Mouse (Mus musculus) retina, adult 2 months (tissue): ENCODE measurements around the gene Gm28044.
"Not testable (repeated sequence)": the region's sequence is repeated elsewhere in the genome, so short reads cannot be mapped to it uniquely, and the experiment has no call there.

Experiments used
- DNase-seq: peaks from one replicate; pipeline ENCODE4 v3.0.0-alpha.2; 2012; ENCODE audit warnings: low read depth, low spot score

Gene Gm28044

DNA sequence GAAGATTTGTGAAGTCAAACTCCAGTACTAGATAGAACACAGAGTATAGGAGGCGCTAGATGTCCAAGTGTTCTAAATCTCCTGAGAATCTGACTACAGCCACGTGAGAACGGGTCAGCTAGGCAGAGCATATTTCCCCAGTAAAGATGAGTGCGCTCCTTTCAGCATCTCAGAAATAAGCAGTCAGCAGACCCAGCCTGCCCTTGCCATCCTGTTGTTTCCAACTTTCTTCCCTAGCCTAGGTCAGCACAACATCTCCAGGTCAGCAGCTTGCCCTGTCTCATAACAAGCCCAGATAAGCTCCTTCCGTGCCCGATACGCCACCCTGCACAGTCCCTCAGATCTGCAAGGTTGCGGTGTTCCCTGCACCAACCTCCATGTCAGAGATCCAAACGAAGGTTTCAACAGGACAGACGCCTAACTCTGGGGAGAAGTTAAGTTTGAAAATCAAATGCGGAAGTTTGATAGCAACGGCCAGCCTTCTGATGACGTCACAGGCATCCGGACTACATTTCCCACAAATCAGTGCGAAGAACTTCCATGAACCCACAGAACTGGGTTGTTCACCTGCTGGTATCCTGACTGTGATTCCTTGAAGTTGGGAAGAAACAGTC, at the start of gene Gm28044, which contains the start of gene Zfp953:
Gene Gm28044 (minus strand): TSS at position 406 of the 614 bp plus-strand sequence.
Gene Zfp953 (minus strand): TSS at position 475 of the 614 bp plus-strand sequence.
- peak; percentile 84 for DNase-seq

DNA sequence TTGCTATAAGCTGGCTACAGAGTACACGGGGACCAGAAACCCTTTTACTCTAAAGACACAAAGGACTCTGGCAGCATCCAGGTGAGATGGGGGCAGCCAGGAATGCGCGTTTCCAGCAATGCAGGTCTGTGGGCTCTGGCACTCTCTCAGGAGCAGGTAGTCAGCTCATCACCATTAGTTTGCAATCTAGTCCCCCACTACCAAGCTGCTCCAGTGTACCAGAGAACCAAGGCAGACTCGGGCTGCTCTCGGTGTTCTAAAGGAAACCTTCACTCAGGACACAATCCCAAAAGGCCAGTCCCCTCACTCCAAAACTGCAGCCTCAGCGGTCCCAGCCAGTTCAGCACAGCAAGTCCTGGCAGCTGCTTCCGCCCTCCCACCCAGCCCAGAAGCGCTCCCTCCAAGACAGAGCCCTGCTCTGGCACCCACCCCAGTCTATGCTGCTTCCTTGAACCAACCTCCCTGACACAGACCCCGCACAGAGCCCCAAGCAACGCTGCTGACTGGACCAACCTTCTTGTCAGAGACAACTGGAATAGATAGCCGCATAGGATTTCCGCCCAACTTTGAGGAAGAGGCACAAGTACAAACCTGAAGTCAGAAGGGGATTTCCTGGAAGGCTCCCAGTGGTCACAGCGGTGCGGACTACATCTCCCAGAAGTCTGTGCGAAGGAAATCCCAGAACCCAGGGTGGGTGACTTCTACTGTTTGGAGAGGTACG, 39.0 kb upstream of the Gm28044 start, which contains the start of gene Zfp429:
Gene Zfp429 (minus strand): TSS at position 637 of the 721 bp plus-strand sequence.
- peak; percentile 33 for DNase-seq

DNA sequence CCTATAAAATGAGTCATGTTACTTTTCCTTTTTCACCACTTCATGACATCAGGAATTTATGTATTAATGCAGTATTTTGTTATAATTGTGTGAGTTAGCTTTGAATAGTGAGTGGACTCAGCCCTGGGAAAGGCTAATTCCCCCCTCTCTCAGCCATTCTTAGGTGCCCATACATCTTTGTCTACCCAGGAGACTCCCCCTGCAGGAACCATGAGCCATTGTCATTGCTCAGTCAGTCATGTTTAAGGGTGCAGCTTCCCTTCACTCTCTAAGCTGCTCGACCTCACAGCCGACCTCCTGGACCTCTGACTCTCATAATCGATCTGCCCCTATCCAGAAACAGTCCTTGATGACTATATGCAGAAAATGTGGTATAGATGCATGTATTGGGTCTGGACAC, 15.9 kb upstream of the Gm28044 start:
- DNase-seq: not testable (repeated sequence)

DNA sequence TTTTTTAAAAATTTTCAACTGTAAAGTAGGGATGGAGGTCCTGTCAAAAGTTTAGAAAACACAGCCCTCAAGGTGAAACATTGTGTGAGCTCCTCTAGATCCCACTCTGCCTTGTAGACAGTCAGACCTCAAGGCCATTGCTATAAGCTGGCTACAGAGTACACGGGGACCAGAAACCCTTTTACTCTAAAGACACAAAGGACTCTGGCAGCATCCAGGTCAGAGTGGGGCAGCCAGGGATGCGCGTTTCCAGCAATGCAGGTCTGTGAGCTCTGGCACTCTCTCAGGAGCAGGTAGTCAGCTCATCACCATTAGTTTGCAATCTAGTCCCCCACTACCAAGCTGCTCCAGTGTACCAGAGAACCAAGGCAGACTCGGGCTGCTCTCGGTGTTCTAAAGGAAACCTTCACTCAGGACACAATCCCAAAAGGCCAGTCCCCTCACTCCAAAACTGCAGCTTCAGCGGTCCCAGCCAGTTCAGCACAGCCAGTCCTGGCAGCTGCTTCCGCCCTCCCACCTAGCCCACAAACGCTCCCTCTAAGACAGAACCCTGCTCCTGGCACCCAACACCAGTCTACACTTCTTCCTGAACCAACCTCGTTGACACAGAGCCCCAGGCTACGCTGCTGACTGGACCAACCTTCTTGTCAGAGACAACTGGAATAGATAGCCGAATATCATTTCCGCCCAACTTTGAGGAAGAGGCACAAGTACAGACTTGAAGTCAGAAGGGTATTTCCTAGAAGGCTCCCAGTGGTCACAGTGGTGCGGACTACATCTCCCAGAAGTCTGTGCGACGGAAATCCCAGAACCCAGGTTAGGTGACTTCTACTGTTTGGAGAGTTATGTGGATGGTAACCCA, 14.9 kb upstream of the Gm28044 start, which contains the start of the genes Gm28041 and Zfp456:
Gene Gm28041 (minus strand): TSS at position 684 of the 862 bp plus-strand sequence.
Gene Zfp456 (minus strand): TSS at position 761 of the 862 bp plus-strand sequence.
- DNase-seq: not testable (repeated sequence)

DNA sequence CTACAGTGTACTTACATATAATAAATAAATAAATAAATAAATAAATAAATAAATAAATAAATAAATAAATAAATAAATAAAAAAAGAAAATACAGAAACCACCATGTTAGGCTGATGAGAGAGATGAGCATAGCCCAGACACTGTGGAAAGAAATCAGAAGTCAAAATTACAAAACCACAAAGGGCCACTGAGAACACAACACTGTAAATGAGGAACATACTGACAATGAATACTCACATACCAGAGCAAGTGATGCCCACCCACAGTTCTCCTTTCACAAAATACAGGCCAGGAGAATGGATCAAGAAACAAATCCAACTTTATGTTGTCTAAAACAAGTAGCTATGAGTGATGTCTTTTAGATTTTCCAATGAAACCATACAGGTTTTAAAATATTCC, 8.5 kb downstream of the Gm28044 start:
- no peak for DNase-seq

DNA sequence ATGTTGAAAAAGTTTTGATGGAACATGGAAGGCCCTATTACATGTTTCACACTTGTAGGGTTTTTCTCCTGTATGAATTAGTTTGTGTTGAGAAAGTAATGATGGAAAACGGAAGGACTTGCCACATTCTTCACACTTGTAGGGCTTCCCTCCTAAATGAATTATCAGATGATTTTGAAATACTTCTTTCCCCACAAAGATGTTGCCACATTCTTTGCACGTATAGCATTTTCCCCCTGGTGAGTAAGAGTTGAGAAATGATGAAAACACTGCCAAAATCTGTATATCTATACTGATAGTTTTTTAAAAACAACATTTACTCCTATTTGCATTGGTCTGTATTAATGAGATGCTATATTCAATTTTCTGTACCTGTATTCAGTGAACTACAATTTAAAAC, 16.9 kb downstream of the Gm28044 start:
- DNase-seq: no peak

DNA sequence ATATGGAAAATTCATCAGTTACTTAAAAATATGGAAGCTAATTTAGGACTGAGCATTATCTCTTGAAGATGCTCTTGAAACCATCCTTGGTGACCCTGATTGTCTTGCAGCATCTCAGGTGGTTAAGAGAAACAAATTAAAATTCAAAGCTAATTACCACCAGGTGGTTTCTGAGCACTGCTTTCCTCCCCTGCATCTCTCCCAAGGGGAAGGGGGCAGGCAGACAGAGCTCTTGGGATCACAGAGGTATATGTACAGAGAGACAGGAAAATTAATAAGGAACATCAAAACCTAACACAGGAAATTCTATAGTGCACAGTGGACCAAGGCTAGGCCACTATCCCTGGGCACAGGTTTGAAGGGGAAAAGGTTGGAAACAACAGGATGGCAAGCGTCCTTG, 27.5 kb downstream of the Gm28044 start:
- no peak for DNase-seq

DNA sequence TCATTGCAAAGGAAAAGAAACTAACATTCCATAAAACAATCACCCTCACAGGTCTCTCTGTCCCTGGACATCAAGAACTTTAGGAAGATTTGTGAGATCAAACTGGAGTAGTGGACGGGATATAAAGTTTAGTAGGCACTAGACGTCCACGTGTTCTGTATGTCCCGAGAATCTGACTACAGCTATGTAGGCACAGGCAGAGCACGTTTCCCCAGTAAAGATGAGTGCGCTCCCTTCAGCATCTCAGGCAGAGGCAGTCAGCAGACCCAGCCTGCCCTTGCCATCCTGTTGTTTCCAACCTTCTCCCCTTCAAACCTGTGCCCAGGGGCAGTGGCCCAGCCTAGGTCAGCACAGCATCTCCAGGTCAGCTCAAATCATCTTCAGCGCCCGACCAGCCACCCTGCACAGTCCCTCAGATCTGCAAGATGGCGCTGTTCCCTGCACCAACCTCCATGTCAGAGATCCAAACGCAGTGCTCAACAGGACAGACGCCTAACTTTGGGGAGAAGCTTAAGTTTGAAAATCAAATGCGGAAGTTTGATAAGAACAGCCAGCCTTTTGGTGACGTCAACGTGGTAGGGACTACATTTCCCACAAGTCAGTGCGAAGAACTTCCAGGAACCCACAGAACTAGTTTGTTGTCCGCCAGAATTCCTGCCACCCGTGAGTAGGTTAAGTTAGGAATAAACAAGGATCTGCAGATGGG, 28.2 kb downstream of the Gm28044 start, which contains the start of gene Zfp595:
Gene Zfp595 (minus strand): TSS at position 552 of the 706 bp plus-strand sequence.
- peak; percentile 49 for DNase-seq

DNA sequence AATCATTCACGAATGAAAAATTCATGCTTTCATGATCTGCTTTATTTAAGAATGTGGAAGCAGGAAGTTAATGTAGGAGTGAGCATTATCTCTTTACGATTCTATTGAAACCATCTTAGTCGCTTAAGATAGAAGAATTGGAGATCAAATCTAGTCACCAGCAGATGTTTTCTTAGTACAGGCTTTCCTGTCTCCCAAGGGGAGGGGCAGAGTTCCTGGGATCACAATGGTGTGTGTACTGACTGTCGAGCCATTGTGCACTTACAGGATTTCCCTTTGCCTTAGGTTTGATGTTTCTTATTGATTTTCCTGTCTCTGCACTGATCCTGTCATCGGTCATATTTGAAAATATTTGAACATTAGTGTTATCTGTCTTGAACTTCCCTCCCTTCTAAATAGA, 53.6 kb downstream of the Gm28044 start:
- DNase-seq: no peak

DNA sequence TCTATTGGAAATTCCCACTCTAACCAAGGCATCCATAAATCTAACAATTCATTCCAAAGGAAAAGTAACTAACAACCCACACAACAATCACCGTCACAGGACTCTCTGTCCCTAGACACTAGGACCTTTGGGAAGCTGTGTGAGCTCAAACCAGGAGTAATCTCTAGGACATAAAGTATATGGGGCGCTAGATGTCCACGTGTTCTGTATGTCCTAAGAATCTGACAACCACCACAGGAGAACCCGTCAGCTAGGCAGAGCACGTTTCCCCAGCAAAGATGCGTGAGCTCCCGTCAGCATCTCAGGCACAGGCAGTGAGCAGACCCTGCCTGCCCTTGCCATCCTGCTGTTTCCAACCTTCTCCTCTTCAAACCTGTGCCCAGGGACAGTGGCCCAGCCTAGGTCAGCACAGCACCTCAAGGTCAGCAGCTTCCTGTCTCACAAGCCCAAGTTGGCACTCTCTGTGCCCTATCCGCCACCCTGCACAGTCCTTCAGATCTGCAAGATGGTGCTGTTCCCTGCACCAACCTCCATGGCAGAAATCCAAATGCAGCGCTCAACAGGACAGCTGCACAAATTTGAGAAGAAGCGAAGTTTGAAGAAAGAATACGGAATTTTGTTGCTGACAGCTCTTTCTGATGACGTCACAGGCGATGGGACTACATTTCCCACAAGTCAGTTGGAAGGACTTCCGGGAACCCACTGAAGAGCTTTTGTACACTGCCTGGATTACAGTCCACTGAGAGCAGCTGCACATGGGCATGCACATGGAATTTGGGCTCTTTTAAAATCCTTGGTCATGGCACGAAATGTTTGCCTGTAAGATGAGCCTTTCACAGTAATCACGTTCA, 54.3 kb downstream of the Gm28044 start, which contains the start of gene Zfp457:
Gene Zfp457 (minus strand): TSS at position 664 of the 851 bp plus-strand sequence.
- DNase-seq: peak; percentile 86

DNA sequence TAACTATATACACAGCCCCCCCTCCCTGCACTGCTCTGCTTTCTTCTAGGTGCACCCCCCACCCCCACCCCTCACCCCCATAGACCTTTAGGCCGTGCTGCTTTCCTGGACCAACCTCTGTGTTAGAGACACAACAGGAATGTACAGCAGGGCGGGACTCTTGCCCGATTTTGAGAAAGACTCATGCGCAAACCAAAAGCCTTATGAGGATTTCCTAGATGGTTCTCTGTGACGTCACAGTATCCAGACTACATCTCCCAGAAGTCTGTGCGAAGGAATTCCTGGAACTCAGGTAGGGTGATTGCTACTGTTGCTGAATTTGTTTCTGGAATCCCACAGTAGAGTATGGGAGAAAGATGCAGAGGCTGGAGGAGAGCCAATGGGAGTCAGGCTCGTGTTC, 82.0 kb downstream of the Gm28044 start, which contains the start of gene Zfp458:
Gene Zfp458 (minus strand): TSS at position 153 of the 400 bp plus-strand sequence.
- no peak for DNase-seq

DNA sequence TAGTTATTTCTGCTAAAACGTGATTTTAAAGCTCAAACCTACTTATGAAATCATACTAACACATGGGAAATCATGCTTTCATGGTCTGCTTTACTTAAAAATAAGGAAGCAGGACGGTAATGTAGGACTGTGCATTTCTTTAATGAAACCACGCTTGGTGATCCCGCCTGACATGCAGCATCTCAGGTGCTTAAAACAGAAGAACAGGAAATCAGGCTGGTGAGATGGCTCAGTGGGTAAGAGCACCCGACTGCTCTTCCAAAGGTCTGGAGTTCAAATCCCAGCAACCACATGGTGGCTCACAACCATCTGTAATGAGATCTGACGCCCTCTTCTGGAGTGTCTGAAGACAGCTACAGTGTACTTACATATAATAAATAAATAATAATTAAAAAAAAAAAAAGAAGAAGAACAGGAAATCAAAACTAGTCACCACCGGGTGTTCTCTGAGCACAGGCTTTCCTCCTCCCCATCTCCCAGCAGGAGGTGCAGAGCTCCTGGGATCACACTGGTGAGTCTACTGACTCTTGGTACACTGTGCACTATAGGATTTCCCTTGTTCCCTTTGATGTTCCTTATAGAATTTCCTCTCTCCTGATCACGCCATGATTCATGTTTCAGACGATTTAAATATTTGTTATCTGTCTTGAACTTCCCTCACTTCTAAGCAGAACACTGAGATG, 90.8 kb downstream of the Gm28044 start:
- DNase-seq: not testable (repeated sequence)

DNA sequence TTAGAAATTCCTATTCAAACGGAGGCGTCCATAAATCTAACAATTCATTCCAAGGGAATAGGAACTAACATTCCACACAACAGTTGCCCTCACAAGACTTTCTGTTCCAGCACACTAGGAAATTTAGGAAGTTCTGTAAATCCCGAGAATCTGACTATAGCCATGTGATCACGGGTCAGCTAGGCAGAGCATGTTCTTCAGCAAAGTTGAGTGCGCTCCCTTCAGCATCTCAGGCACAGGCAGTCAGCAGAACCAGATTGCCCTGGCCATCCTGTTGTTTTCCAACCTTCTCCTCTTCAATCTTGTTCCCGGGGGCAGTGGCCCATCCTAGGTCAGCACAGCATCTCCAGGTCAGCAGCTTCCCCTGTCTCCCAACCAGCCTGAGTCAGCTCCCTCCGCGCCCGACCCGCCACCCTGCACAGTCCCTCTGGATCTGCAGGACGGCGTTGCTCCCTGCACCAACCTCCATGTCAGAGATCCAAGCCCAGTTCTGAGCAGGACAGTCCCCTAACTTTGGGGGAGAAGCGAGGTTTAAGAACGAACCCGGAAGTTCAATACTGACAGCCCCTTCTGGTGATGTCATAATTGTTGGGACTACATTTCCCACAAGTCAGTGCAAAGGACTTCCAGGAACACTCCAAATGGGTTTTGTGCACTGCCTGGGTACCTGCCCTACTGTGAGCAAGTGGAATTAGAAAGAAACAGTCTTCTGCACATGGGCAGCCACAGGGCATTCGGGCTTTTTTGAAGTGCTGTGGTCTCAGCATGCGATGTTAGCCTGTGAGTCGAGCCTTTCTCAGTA, 91.6 kb downstream of the Gm28044 start:
- peak; percentile 74 for DNase-seq
